Mouse (Mus musculus) ES-E14 (cell line): ENCODE data around the gene Pon3. TPM values are rescaled to one million over a fixed set of nuclear protein-coding genes. Genes with fewer than 3 reads are reported as not detected.

ENCODE experiments used
- DNase-seq: peaks from one replicate; pipeline ENCODE4 v3.0.0-alpha.2; 2013; ENCODE audit warnings: low read depth, low spot score
- H3K27ac ChIP-seq: 2 replicates; pipeline ENCODE4 v1.5.1; 2012; ENCODE audit warnings: low read depth, mild to moderate bottlenecking, low read length, moderate library complexity, mixed read lengths; ENCODE audit not compliant: poor library complexity, insufficient read depth, severe bottlenecking
- H3K36me3 ChIP-seq: 2 replicates; pipeline ENCODE4 v1.6.1; 2012; ENCODE audit warnings: mild to moderate bottlenecking, low read length, moderate library complexity, mixed read lengths; ENCODE audit not compliant: control insufficient read depth, poor library complexity, insufficient read depth, severe bottlenecking
- H3K4me1 ChIP-seq, 2 experiments: fragments of 150-350 bp in 1 of 2; sonication (generic) in 1 of 2; 2 replicates each; pipeline ENCODE4 v1.6.1; 2012; ENCODE audit warnings: low read length in 2 of 2, mild to moderate bottlenecking in 1 of 2, mixed read lengths in 1 of 2; ENCODE audit not compliant: control insufficient read depth in 2 of 2, insufficient read depth in 2 of 2, poor library complexity in 1 of 2
- H3K4me3 ChIP-seq, 2 experiments: fragments of 150-350 bp in 1 of 2; sonication (generic) in 1 of 2; 2 replicates each; pipeline ENCODE4 v1.5.1; 2012; ENCODE audit warnings: low read length in 2 of 2, low read depth in 1 of 2, mild to moderate bottlenecking in 1 of 2, mixed read lengths in 1 of 2; ENCODE audit not compliant: insufficient read depth in 1 of 2, poor library complexity in 1 of 2, severe bottlenecking in 1 of 2
- H3K9ac ChIP-seq: 2 replicates; pipeline ENCODE4 v1.6.1; 2012; ENCODE audit warnings: low read depth, mild to moderate bottlenecking, low read length, mixed read lengths; ENCODE audit not compliant: poor library complexity, insufficient read depth, severe bottlenecking
- H3K9me3 ChIP-seq: fragments of 150-350 bp; sonication (generic); 2 replicates; pipeline ENCODE4 v1.6.1; 2012; ENCODE audit warnings: low read depth, mild to moderate bottlenecking, low read length; ENCODE audit not compliant: control insufficient read depth, insufficient read depth
- CHD2 ChIP-seq: IDR thresholded peaks from 2 replicates; pipeline ENCODE4 v1.6.1; 2014; ENCODE audit warnings: mild to moderate bottlenecking, low read depth, low read length, inconsistent platforms
- HCFC1 ChIP-seq: IDR thresholded peaks from 2 replicates; pipeline ENCODE4 v1.6.1; 2012; ENCODE audit warnings: low read length, inconsistent platforms, borderline replicate concordance; ENCODE audit not compliant: insufficient read depth
- MAFK ChIP-seq: IDR thresholded peaks from 2 replicates; pipeline ENCODE4 v1.6.1; 2014; ENCODE audit warnings: mild to moderate bottlenecking, low read depth, low read length, inconsistent platforms; ENCODE audit not compliant: insufficient read depth
- ZC3H11A ChIP-seq: IDR thresholded peaks from 2 replicates; pipeline ENCODE4 v1.6.1; 2012; ENCODE audit warnings: low read depth, mild to moderate bottlenecking, inconsistent platforms, low read length, borderline replicate concordance
- ZNF384 ChIP-seq: IDR thresholded peaks from 2 replicates; pipeline ENCODE4 v1.6.1; 2012; ENCODE audit warnings: low read depth, low read length, inconsistent platforms
- in situ Hi-C, 2 experiments: fragments of 600-800 bp; cut with MboI; formaldehyde crosslinking; loops; one replicate each; pipeline ENCODE4 v1.15.1; 2025; ENCODE audit warnings: low sequenced_read_pairs in 2 of 2, inconsistent platforms in 1 of 2; ENCODE audit not compliant: unreplicated experiment in 2 of 2
- total RNA-seq: library from RNA; depleted of rRNA; stranded (reverse); fragments of 300-350 nt; gene quantifications from 2 replicates; pipeline ENCODE4 v1.2.3, GENCODE M21; 2012

The Pon3 gene
- total RNA-seq, 1 experiment, result 2.3 TPM

GRCm38 (mm10) chr6:5263250-5263999, 7.3 kb upstream of the Pon3 start:
- TF ChIP-seq MAFK (no peak), ZC3H11A (no peak), CHD2 (no peak), ZNF384 (no peak), HCFC1 (no peak)

GRCm38 (mm10) chr6:5262322-5263249, 6.5 kb upstream of the Pon3 start:
- TF ChIP-seq ZC3H11A, result no peak
- no peak for TF ChIP-seq CHD2
- no peak for TF ChIP-seq HCFC1
- no peak for TF ChIP-seq ZNF384
- no peak for TF ChIP-seq MAFK
- Histone ChIP-seq H3K9me3 (no peaks in the 10 kb centered on the region), H3K27ac (no peak overlapping the region), H3K9ac (no peak overlapping the region), H3K4me3 (no peak overlapping the region), H3K36me3 (no peaks in the 10 kb centered on the region), H3K4me1 (no peaks in the 10 kb centered on the region)
- no peak for DNase-seq
- in situ Hi-C loops, result no loop called here

More at GRCm38 (mm10) chr6:5263250-5263999, 7.3 kb upstream of the Pon3 start:
- no peak overlapping the region for H3K9ac ChIP-seq
- H3K9me3 ChIP-seq, result no peaks in the 10 kb centered on the region
- no peak overlapping the region for H3K4me3 ChIP-seq
- in situ Hi-C loops, result no loop called here
- no peak overlapping the region for H3K27ac ChIP-seq
- no peak for DNase-seq
- no peaks in the 10 kb centered on the region for H3K4me1 ChIP-seq
- H3K36me3 ChIP-seq, result no peaks in the 10 kb centered on the region

- no peak for TF ChIP-seq MAFK
- no peak for TF ChIP-seq CHD2
- no peak for TF ChIP-seq HCFC1
- TF ChIP-seq ZC3H11A, result no peak
- no peak for TF ChIP-seq ZNF384
- in situ Hi-C loops, result no loop called here
- Histone ChIP-seq H3K27ac (no peak overlapping the region), H3K9me3 (no peaks in the 10 kb centered on the region), H3K9ac (no peak overlapping the region; the same call in 1 of the 2 replicates), H3K36me3 (no peaks in the 10 kb centered on the region), H3K4me1 (peaks cover 2 to 4% of the 10 kb centered on the region in 2 experiments; a peak in 1 of 4 replicates), H3K4me3 (peak overlapping the region; percentile 49 to 52; a peak in 3 of 4 replicates)
- DNase-seq, result no peak
These were observed 795 bp downstream of the Pon3 start for GRCm38 (mm10) chr6:5255291-5255690.

GRCm38 (mm10) chr6:5254869-5255268, 1.2 kb downstream of the Pon3 start:
- in situ Hi-C loops, result no loop called here
- Histone ChIP-seq H3K4me3 (no peak overlapping the region), H3K9ac (no peak overlapping the region), H3K4me1 (peaks cover 2 to 4% of the 10 kb centered on the region in 2 experiments; a peak in 1 of 4 replicates), H3K9me3 (no peaks in the 10 kb centered on the region), H3K27ac (no peak overlapping the region), H3K36me3 (no peaks in the 10 kb centered on the region)
- TF ChIP-seq CHD2, result no peak
- DNase-seq, result no peak
